Mouse (Mus musculus): ENCODE results near the gene Phf1.

DNA sequence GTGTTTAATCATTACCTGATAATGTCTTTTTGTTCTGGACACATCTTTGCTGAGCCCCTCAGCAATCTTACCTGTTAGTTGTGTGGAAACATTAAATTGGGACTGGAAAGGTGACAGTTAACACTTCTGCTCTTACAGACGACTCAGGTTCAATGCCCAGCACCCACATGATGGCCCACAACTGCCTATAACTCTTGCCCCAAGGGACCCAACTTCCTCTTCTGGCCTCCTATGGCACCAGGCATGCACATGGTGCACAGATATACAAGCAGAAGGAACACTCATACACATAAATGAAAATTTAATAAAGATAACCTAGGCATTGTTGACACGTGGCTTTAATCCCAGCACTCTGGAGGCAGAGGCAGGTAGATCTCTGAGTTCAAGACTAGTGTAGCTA is 46.6 kb downstream of the Phf1 start:
- TF ChIP-seq CTCF (IDR thresholded peaks at IDR 0.05; ENCODE audit: insufficient read depth, low read length) (no peak), POLR2A (IDR thresholded peaks at IDR 0.05; ENCODE audit: borderline replicate concordance, extremely low read depth, low read depth, low read length) (no peak)

All from lung, adult 2 months (tissue).